Mouse (Mus musculus) gastrocnemius, adult 8-10 months (tissue): ENCODE measurements around the gene Ufc1. TPM values are rescaled to one million over a fixed set of nuclear protein-coding genes. Genes with fewer than 3 reads are reported as not detected.
A peak's percentile ranks its signal among the peaks of the same experiment; 100 is the strongest.
"Not testable (repeated sequence)": the region's sequence is repeated elsewhere in the genome, so short reads cannot be mapped to it uniquely, and the experiment has no call there.

Experiments
- DNase-seq, 2 experiments: peaks; one replicate each; pipeline ENCODE4 v3.0.0; 2022; ENCODE audit warnings: low spot score in 2 of 2
- total RNA-seq, 4 experiments: library from RNA; stranded (reverse); gene quantifications; 2 replicates each; pipeline ENCODE4 v1.2.4; 2022

Ufc1 gene
- total RNA-seq, result 100 to 1,000 TPM; 102 to 110 (median 106) TPM

DNA sequence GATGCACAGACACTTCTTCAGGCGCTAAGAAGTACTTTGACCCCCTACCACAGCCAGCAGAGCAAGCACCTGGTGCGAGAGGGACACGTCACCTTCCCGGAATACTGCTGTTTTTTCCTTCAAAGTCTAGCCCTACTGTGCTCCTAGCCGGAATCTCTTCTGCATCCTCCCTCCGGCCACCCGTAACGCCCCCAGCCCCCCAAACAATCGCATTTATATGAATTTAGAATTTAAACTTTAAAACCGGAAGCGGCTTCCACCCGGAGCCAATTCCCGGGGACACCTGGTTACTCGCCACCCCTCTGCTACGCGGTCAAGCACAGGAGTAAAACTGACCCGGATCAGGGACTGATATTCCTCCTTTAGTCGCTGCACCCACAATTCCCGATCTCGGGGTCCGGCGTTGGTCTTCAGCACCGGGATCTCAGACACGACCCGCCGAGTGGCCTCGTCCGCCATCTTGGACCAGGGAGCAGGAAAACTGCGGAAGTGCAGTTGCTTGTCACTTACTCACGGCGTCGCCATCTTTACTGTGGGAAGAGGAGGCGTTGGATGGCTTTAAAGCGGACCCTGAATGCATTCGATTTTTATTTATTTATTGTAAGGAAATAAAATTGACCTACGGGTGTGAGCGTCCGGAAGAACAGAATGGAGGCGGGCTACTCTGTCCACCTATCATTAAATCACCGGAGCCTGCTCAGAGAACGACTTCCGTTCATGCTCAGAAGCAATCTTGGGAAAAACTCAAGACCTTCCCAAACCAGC is at the start of gene Ufc1:
Gene Ufc1 (minus strand): TSS at position 727 of the 765 bp plus-strand sequence.
- DNase-seq, result peak; percentile 71 to 77

DNA sequence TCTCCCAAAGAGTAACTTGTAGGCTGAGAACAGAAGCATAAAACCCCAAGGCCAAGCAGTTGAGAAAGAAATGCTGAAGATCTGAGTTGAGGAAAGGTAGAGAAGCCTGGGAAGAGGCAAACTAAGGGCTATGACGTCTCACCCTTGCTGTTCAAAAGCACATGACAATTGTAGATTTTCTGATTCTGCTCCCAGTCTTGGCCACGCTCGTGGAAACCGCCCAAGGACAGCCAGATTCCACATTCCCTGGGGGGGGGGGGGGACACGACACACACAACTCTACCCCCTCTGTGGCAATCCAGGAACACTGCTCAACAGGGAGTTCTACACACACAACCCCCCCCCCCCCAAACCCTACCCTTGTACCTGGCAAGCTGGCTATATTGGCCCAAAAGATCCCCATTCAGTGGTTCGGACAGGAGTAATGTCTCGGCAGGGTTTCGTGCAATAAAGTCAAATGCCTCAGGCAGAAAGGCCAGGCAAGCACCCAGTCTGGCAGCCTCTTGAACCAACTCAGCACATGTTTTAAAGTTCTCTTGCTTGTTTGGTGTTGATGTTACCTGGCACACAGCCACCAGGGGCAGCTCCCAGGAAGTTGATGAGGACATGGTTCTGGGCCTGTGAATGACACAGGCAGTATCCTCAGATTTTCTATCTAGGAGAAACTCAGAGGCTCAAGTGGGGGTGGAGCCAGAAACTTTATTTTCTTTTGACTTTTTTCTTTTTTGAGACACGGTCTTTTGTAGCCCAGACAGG is 49.3 kb upstream of the Ufc1 start:
- DNase-seq, result no peak

DNA sequence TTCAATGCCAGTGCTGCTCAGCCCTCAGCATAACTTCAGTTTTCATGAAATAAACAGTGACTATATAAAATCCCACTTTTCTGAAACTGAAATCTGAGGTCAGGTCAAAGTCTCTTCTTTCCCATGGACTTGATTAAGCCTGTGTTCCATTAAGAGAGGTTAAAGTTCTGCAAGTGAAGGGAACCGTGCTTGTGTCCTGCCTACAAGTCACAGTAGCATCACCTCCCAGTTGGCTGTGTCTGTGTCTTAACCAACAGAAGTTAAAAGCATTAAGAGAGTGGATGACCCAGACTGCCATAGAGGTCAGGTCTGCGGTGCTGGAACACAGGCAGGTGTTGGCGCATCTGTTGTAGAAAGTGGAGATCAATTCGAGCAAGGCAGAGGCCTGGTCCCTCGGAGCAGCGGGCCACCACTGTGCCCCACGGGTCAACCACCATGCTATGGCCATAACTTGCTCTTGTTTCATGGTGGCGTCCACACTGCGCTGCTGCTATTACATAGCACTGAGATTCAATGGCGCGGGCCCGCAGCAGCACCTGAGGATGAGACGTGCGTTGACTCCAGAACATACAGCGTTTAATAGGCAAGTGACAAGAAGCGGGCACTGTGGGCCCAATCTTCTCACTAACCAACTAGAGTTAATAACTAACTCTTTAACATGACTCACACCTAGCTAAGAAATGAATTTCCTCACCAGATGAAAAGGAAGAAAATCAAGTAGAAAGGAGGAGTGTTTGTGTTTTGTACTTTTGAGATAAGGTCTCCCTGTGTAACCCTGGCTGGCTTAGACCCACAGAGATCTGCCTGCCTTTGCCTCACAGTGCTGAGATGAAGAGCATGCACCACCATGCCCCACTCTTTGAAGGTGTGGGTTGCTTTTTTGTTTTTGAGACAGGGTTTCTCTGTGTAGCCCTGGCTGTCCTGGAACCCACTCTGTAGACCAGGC is 47.7 kb upstream of the Ufc1 start:
- DNase-seq, result no peak

DNA sequence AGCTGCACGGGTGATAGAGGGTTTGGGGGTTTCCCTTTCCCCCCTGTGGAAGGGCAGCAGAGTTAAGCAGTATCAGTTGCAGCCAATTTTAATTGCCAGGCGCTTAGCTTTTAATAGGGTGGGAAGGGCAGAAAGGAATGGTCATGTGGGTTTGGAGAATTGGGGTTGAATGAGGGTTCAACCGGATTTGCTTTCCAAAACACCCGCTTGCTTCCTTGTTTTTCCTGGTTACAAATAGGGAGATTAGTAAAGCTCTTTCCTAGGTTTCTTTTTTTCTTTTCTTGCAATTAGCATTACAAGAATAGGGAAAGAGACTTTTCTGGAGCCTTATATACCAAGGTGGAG is 35.4 kb upstream of the Ufc1 start:
- no peak for DNase-seq

DNA sequence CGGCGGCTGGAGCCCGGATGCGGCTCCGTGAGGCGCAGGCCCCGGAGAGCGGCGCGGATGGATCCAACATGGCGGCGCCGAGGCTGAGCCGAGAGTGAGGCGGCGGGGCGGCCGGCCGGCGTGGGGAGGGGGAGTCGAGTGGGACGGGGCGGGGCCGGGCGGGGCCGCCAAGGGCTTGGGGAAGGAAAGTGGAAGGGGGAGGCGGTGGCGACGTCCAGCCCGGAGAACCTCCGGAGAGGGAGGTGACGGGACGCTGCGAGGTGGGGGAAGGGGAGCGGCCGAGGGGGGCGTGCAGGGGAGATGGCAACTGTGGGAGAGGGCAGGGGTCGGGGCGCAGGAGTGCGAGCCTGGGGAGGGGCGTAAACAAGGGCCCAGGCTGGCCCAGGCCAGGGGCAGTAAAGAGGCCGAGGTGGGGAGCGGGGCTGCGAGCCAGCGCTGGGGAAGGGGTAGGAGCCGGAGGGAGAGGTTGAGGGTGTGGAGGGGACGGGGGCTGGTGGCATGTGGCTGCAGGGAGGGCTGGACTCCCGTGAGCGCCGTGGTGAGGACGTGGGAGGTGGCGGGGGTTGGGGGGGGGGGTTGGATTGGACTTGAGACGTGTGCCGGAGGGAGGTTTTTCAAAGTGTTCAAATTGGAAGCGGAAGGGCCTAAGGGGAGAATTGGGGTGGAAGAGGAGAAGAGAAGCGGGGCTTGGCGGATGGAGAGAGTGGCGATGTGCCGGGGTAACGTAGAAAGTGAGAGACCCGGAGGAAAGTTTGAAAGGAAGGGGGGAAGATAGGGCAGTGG is 34.8 kb upstream of the Ufc1 start:
- DNase-seq, result no peak

DNA sequence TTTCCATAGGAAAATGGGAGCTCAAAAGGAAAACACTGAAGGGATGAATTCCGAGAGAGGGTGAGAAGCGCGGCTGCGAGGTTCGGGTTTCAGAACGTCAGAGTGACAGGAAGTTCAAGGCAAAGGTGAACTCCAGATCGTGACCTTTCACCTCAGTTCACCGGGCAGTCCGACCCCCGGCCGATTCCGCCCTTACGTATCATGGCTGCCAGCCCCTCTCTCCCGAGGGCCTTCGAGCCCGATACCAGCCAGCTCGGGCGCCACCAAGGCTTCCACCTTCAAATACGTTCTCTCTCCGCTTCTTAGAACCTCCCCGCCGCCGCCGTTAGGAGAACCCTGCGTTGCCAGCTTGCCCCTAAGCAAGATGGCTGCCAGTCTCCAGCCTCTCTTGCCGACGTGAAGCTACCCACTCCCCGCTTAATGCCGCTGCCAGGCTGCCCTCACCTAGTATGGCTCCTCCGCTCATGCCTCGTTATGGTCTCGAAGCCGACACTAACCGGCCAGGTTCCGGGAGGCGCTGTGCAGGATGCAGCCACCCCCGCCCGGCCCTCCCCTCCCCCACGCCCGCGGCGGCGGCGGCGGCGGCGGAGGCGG is 34.1 kb upstream of the Ufc1 start, which contains the start of gene Dedd:
Gene Dedd (plus strand): TSS at position 307 of the 594 bp plus-strand sequence.
- DNase-seq, result peak; percentile 85 to 88

DNA sequence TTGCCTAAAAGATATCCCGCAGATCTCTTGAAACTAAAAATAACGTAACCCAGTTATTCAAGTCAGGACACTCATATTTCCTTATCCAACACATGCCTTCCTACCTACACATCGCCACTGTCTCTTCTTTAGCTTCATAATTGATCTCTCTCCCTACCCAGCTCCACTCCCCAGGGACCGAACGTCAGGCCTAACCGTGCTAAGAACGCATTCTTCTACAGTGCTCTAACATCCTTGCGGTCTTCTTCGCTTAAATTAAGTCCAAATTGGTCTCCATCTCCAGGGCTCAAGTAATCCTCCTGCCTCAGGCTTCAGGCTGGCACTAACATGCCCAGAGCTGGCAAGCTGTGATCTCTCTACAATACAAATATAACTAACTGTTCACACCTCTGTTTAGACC is 33.4 kb upstream of the Ufc1 start:
- no peak for DNase-seq

DNA sequence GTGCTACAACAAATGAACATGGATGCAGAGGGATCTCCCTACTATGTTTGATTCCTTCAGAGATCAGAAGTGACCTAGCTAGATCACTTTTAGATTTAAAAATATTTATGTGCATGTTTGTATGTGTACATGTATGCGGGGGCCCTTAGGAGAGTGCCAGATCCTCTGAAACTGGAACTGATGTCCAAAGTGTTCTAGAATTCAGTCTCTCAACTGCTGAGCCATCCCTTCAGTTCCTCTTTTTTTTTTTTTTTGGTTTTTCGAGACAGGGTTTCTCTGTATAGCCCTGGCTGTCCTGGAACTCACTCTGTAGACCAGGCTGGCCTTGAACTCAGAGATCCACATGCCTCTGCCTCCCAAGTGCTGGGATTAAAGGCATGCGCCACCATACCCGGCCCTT is 31.8 kb upstream of the Ufc1 start:
- DNase-seq, result not testable (repeated sequence)

DNA sequence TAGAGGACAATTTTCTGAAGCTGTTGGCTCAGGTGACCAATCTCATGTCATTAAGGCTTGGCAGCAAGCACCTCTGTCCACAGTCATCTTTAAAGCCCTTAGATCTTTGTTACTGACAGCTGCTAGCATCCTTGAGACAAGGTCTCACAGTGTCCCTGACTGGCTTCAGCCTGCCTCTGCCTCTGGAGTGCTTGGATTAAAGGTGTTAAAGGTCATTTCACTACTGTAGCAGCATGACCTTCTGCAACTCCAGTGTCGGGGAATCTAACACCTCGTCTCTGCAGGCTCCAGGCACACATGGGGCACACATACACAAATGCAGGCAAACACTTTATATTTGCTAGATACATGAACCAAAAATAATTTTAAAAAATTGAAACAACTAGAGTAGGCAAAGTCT is 30.7 kb upstream of the Ufc1 start:
- DNase-seq, result no peak

DNA sequence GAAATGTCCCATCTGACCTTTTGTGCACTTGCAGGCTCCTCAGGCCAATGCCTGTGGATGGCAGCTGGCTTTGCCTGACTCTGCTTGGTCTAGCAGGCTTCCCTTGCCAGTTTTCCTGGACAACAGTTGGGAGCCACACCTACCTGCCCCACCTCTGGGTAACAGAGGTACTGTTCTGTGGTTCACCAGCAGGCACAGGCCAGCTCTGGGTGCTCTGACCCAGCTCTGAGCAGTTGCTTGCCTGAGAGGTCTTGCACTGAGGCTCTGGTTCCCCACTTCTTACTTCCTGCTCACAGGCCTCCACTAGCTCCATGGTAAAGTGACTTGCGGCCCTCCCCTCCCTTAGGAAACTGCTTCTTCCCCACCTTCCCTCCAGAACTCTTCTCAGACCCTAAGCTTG is 27.2 kb upstream of the Ufc1 start:
- no peak for DNase-seq

DNA sequence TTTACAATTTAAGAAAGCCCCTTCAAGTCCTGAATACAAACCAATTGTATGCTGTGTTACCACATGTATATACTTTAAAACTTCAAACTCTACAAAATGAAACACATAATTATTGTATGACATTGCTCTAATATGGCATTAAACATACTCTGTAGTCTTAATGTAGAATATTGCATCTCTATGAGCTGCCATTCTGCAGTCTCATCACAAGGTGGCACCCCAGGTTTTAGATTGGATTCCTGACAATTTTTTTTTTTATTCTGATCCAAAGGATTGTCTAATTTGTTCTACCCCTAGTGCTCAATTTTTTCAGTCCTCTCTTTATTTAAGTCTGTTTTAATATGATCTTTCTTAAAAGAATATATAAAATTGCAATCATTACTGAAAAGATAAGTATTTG is 26.6 kb upstream of the Ufc1 start:
- no peak for DNase-seq

DNA sequence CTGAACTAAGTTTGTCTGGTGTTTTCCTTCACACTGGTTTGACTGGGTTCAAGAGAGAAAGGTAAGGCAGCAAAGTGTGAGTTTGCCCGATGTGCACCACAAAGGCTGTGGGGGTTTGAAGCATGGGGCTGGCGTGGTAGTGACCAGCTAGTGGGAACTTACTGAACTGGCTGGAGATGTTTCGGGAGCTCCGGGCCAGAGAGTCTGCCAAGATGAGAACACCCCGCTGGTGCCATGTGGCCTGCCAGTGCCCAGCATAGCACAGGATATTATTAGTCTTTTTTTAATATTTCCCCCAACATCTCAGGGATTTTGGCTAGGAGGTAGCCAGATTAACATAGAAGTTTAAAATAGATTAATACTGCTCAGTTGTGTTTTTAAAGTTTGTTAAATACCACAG is 25.3 kb upstream of the Ufc1 start:
- no peak for DNase-seq

DNA sequence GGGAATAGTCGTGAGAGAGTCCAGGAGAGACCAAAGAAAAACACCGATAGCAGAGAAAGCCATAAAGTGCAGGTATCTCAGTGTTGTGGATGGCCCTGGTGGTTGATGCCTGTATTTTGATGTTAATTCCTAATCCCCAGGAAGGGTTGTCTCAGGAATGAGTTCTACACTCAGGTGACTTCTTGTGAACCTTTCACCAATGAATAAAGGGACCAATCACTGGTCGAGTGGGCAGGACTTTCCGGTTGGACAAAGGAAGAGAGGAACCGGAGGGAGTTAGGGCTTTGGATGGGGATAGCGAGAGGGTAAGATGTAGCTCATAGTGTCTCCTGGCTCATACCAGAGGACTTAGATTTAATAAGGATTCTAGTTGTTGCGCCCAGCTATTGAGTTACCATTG is 24.9 kb upstream of the Ufc1 start:
- DNase-seq, result no peak

DNA sequence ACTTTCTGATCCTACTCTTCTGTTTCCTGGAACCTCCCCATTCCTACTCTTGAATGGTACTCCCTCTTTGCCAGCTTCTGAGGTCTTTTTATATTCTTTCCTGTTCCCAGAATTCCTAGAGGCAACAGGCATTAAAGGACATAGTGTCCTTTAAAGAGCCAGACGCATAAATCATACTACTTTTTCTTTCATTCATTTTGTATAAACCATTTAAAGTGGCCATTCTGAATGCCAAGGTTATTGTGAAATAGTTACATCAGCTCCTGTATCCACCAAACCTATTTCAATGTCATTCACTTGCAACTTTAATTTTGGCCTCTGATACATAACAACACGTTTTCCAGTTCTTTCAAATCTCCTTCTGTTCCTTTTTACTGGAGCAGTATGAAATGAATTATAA is 14.5 kb upstream of the Ufc1 start:
- DNase-seq, result no peak

DNA sequence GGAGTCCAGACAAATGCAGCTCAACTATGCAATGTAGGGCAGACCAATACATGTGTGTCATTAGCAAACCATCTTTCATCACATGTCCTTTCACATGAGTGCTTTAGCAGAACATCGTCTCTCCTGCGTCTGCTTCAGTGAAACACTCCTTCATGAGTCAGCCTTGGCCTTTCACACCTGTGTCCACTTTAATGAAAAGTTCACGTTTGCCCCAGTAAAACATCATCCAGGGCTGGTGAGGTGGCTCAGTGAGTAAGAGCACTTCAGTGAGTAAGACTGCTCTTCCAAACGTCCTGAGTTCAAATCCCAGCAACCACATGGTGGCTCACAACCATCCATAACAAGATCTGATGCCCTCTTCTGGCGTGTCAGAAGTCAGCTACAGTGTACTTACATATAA is 11.3 kb upstream of the Ufc1 start:
- DNase-seq, result not testable (repeated sequence)

DNA sequence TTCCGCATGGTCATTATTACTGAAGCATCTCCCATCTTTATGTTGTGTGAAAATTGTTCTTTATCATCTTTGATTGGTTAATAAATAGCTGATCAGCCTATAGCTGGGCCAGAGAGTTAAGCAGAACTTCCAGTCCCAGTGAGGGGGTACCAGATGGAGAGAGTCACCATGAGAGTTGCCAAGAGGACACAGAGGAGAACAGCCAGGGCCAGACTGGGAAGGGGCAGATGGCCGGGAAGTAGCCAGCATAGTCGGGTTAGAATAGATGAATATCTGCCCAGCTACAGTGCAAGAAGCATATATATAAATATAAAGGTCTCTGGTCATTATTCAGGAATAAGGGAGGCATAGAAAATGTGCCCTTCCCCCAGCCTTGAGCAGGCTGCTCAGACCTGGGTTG is 3.4 kb upstream of the Ufc1 start:
- DNase-seq, result no peak

DNA sequence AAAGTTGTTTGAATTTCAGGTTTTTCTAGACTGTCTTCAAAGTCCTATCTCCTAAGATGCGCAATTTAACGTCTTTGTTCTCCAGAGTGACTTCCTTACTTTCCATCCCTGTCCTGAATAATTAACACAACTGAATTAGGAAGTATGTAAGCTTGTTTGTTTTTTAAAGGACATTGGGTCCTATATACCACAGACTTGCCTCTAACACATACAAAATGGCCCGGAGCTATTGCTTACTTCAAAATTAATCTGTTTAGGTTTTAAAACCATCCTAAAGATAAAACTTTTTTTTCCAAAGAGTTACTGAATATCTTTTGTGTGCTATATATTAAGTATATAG is 209 bp upstream of the Ufc1 start:
- DNase-seq, result no peak

DNA sequence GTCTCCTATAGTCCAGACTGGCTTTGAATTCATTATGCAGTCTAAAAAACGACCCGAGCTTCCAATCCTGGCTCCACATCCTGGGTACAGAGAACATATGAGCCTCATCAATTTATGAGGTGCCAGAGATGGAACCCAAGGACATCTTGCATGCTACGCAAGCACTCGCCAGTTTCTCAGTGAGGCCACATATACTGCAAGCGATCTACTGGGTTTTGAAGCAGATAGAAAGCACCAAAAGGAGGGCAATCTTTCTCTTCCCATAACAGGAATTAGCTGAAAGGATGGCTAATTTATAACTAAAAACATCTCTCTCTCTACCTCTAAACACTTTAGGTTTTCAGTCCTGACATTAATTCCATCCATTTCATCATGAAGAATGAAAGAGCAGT is 922 bp downstream of the Ufc1 start:
- no peak for DNase-seq

DNA sequence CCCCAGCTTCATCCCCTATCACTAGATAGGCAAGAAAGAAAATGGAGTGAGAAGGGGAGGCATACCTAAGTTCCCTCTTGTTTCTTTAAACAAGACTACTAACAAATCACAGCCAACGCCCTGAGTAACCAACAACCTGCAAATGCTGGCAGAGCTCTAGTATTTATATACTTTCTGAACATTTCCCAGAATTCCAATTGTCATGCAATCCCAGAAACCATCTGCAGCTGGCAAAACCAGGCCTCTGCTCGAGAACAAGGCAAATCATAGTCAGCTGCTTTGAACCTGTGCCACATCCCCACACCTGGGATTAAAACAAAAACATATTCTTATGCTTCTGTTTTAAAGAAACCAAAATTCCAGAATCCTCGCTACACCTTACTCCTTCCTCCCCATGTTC is 1.5 kb downstream of the Ufc1 start:
- no peak for DNase-seq

DNA sequence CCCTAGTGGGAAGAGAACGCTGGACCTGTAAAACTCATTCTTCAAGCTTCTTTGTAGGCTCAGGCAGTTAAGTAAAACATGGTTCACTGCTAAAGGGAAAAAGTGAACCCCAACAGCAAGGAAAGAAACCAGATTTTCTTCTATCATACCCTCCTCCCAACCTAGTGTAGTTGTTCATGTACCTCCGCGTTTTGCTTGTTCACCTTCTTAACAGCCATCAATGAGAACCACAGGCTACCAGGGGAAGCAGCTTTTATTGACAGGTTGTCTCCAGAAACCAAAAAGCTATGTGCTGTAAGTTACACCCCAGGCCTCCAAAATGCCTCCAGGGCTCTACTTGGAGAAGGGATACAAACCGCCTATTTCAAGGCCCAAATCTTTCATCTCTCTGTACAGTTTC is 6.5 kb downstream of the Ufc1 start:
- DNase-seq, result no peak
